Mouse (Mus musculus) kidney, postnatal 0 days (tissue): ENCODE measurements around the gene Chrm3. TPM values are rescaled to one million over a fixed set of nuclear protein-coding genes. Genes with fewer than 3 reads are reported as not detected.

Source experiments
- ATAC-seq: fragments of 200-750 bp; cut with Nextera tagmentation; replicated peaks from 2 replicates; pipeline ENCODE4 v1.8.0; 2017; ENCODE audit warnings: low read depth, moderate number of reproducible peaks, moderate TSS enrichment, moderate library complexity; ENCODE audit not compliant: low FRiP score
- DNase-seq: peaks from one replicate; pipeline ENCODE4 v3.0.0-alpha.2; 2016; ENCODE audit warnings: low spot score
- H3K27ac ChIP-seq: fragments of 300-500 bp; sonication (generic); 2 replicates; pipeline ENCODE4 v1.5.1; 2014; ENCODE audit warnings: mild to moderate bottlenecking
- H3K27me3 ChIP-seq: fragments of 300-500 bp; sonication (generic); 2 replicates; pipeline ENCODE4 v1.6.1; 2014; ENCODE audit warnings: low read length, mixed read lengths; ENCODE audit not compliant: insufficient read depth
- H3K36me3 ChIP-seq: fragments of 300-500 bp; sonication (generic); 2 replicates; pipeline ENCODE4 v1.6.1; 2014; ENCODE audit warnings: low read length, mixed read lengths; ENCODE audit not compliant: insufficient read depth
- H3K4me1 ChIP-seq: fragments of 300-500 bp; sonication (generic); replicated peaks from 2 replicates; pipeline ENCODE4 v1.6.1; 2014; ENCODE audit warnings: antibody characterized with exemption, low read length, mixed read lengths; ENCODE audit not compliant: insufficient read depth
- H3K4me2 ChIP-seq: fragments of 300-500 bp; sonication (generic); 2 replicates; pipeline ENCODE4 v1.6.1; 2014; ENCODE audit warnings: mild to moderate bottlenecking, low read length, moderate library complexity, mixed read lengths
- H3K4me3 ChIP-seq: fragments of 300-500 bp; sonication (generic); replicated peaks from 2 replicates; pipeline ENCODE4 v1.5.1; 2014; ENCODE audit warnings: low read depth, low read length
- H3K9ac ChIP-seq: fragments of 300-500 bp; sonication (generic); 2 replicates; pipeline ENCODE4 v1.6.1; 2014; ENCODE audit warnings: low read depth, low read length
- H3K9me3 ChIP-seq: fragments of 300-500 bp; sonication (generic); replicated peaks from 2 replicates; pipeline ENCODE4 v1.6.1; 2016; ENCODE audit warnings: low read length, inconsistent platforms, mixed read lengths
- CTCF ChIP-seq: IDR thresholded peaks from 2 replicates; pipeline ENCODE4 v1.5.1; 2016; ENCODE audit warnings: antibody characterized with exemption, low read depth, mild to moderate bottlenecking, moderate library complexity
- WGBS: fragments of 180-500 bp; shearing (Covaris S2); extraction: QIAGEN DNeasy Blood & Tissue Kit; methylation state at CpG from one replicate; pipeline ENCODE4 v1.1.7; 2014; 5-methylcytosine and 5-hydroxymethylcytosine counted together
- polyA plus RNA-seq: library from polyadenylated mRNA; unstranded; fragments of >200 nt; fragmentation: Nextera tagmentation; extraction: Ambion mirVana; gene quantifications from 2 replicates; pipeline ENCODE4 v1.2.1, GENCODE M21; 2015

Chrm3 gene
- polyA plus RNA-seq, 1 experiment from 2014 or later, result 0.75 TPM

- 65% methylated on average over 2 of the region's 2 CpGs for WGBS
- no peaks in the 10 kb centered on the region for H3K27me3 ChIP-seq
- H3K27ac ChIP-seq, result no peak overlapping the region
- no peaks in the 10 kb centered on the region for H3K4me1 ChIP-seq
- ATAC-seq, result no peak
- H3K9me3 ChIP-seq, result no peaks in the 10 kb centered on the region
- DNase-seq, result peak; percentile 4
- H3K36me3 ChIP-seq, result no peaks in the 10 kb centered on the region
- H3K4me3 ChIP-seq, result no peak overlapping the region
- H3K9ac ChIP-seq, result no peak overlapping the region
- no peak for TF ChIP-seq CTCF
- no peak overlapping the region for H3K4me2 ChIP-seq
These were observed 430.7 kb downstream of the Chrm3 start for GRCm38 (mm10) chr13:9929978-9930377.

GRCm38 (mm10) chr13:9921150-9921549 is 439.5 kb downstream of the Chrm3 start:
- H3K4me2 ChIP-seq, result no peak overlapping the region
- no peak overlapping the region for H3K9ac ChIP-seq
- 79% methylated on average over 1 of the region's 1 CpGs for WGBS
- DNase-seq, result no peak
- no peak overlapping the region for H3K4me3 ChIP-seq
- H3K27me3 ChIP-seq, result no peaks in the 10 kb centered on the region
- H3K9me3 ChIP-seq, result no peaks in the 10 kb centered on the region
- no peaks in the 10 kb centered on the region for H3K36me3 ChIP-seq
- no peak for TF ChIP-seq CTCF
- H3K4me1 ChIP-seq, result no peaks in the 10 kb centered on the region
- H3K27ac ChIP-seq, result no peak overlapping the region
- no peak for ATAC-seq

- WGBS, result 92% methylated on average over 4 of the region's 4 CpGs
- DNase-seq, result no peak
- Histone ChIP-seq H3K27me3 (no peaks in the 10 kb centered on the region), H3K4me1 (no peaks in the 10 kb centered on the region), H3K4me2 (no peak overlapping the region), H3K9ac (no peak overlapping the region), H3K27ac (no peak overlapping the region), H3K4me3 (no peak overlapping the region), H3K9me3 (no peaks in the 10 kb centered on the region), H3K36me3 (no peaks in the 10 kb centered on the region)
- ATAC-seq, result no peak
- no peak for TF ChIP-seq CTCF
These were observed 447.9 kb downstream of the Chrm3 start for GRCm38 (mm10) chr13:9912697-9913096.

DNA sequence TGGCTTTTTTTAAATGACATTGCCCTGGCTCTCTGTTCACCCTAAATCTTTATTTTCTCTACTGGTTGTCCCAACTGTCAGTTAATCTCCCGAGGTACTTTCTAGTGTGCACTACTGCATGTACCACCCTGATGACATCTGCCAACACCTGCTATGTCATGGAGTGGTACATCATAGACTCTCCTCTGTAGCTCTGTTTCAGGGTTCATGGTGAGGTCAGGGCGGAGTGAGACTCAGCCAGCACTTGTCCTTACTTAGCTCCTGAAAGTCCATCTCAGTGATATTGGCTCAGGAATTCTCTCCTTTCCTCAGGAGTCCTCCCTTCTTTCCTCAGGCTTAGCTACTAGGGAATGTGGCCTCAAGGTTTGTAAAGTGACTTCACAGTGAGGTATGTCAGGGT is 451.9 kb downstream of the Chrm3 start:
- no peak for ATAC-seq
- WGBS, result 73% methylated on average over 2 of the region's 2 CpGs

DNA sequence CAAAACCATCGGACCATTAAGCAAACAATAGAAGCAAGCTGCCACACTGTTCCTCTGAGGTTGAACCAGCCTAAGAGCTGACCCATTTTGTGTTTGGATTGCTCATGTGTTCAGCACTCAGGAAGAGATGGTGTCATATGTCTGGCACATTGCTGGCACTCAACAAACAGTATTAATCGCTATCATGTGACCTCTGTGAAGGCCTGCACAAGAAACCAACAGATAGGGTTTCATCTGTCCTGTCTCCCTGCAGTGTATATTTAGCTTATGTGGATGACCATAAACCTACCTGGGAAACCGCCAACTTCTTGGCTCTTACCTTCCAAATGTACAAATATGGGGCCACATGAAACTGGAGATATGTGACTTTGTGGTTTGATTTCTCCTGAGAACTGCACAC is 453.4 kb downstream of the Chrm3 start:
- WGBS, result 41% methylated on average over 3 of the region's 3 CpGs
- no peak for DNase-seq
- H3K4me1 ChIP-seq, result no peaks in the 10 kb centered on the region
- no peaks in the 10 kb centered on the region for H3K27me3 ChIP-seq
- H3K9ac ChIP-seq, result no peak overlapping the region
- H3K9me3 ChIP-seq, result no peaks in the 10 kb centered on the region
- no peak overlapping the region for H3K4me3 ChIP-seq
- H3K4me2 ChIP-seq, result no peak overlapping the region
- ATAC-seq, result no peak
- no peak overlapping the region for H3K27ac ChIP-seq
- H3K36me3 ChIP-seq, result no peaks in the 10 kb centered on the region
- TF ChIP-seq CTCF, result no peak

More for the DNA sequence above, 451.9 kb downstream of the Chrm3 start:
- no peak overlapping the region for H3K9ac ChIP-seq
- no peaks in the 10 kb centered on the region for H3K27me3 ChIP-seq
- DNase-seq, result no peak
- H3K27ac ChIP-seq, result no peak overlapping the region
- no peaks in the 10 kb centered on the region for H3K9me3 ChIP-seq
- no peak for TF ChIP-seq CTCF
- no peak overlapping the region for H3K4me3 ChIP-seq
- no peaks in the 10 kb centered on the region for H3K4me1 ChIP-seq
- H3K4me2 ChIP-seq, result no peak overlapping the region
- no peaks in the 10 kb centered on the region for H3K36me3 ChIP-seq

GRCm38 (mm10) chr13:9904455-9904854 is 456.2 kb downstream of the Chrm3 start:
- Histone ChIP-seq H3K9ac (no peak overlapping the region), H3K27me3 (no peaks in the 10 kb centered on the region), H3K36me3 (no peaks in the 10 kb centered on the region), H3K4me2 (no peak overlapping the region), H3K27ac (no peak overlapping the region), H3K9me3 (no peaks in the 10 kb centered on the region), H3K4me3 (no peak overlapping the region), H3K4me1 (no peaks in the 10 kb centered on the region)
- DNase-seq (no peak), ATAC-seq (no peak)
- no peak for TF ChIP-seq CTCF

DNA sequence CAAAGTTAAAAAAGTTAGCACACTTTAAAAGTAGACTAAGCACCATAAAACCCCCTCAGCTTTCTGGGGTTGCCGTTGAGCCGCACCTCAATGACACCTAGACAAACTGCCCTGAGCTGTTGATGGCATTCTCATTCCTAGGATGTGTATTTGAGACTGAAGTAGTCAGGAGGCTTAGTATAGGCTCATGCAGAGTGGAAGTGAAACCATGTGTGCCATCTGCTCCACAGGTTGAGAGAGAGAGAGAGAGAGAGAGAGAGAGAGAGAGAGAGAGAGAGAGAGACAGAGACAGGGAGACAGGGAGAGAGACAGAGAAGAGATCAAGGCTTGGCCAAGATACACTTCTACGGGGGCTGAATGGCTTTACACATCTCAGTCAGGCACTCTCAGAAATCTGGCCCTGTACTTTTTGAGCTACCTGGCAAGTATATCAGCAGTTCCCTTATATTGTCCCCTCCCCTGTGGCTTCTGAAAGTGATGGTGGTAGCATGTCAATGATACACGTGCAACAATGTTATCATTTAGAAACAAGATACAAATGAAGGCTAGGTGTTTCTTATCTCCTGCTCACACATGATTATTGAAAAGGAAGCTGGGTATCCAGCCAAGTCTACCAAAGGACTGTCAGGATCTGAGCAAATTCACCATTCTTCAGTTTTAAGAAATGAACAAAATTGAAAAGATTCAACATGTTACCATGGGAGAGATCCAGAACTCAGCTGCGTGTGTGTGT is 459.8 kb downstream of the Chrm3 start:
- no peak for TF ChIP-seq CTCF
- Histone ChIP-seq H3K4me2 (no peak overlapping the region), H3K4me3 (no peak overlapping the region), H3K4me1 (no peaks in the 10 kb centered on the region), H3K9me3 (no peaks in the 10 kb centered on the region), H3K36me3 (no peaks in the 10 kb centered on the region), H3K27ac (no peak overlapping the region), H3K9ac (no peak overlapping the region), H3K27me3 (no peaks in the 10 kb centered on the region)
- WGBS, result 74% methylated on average over 5 of the region's 5 CpGs
- no peak for DNase-seq
- no peak for ATAC-seq
